Mouse (Mus musculus) midbrain, embryonic 16.5 days (tissue): Measurements from ENCODE around the gene Map3k21. TPM values are rescaled to one million over a fixed set of nuclear protein-coding genes. Genes with fewer than 3 reads are reported as not detected.

Experiments
- ATAC-seq: fragments of 200-750 bp; cut with Nextera tagmentation; 2 replicates; pipeline ENCODE4 v1.8.0; 2017; ENCODE audit warnings: moderate TSS enrichment
- H3K27ac ChIP-seq: fragments of 300-500 bp; sonication (generic); 2 replicates; pipeline ENCODE4 v1.5.1; 2014; ENCODE audit warnings: mild to moderate bottlenecking, low read length, mixed read lengths
- H3K27me3 ChIP-seq: fragments of 300-500 bp; sonication (generic); 2 replicates; pipeline ENCODE4 v1.6.1; 2014; ENCODE audit warnings: low read depth, low read length, mixed read lengths; ENCODE audit not compliant: control insufficient read depth, insufficient read depth
- H3K36me3 ChIP-seq: fragments of 300-500 bp; sonication (generic); 2 replicates; pipeline ENCODE4 v1.6.1; 2014; ENCODE audit warnings: mild to moderate bottlenecking, low read length, moderate library complexity, mixed read lengths; ENCODE audit not compliant: control insufficient read depth, insufficient read depth
- H3K4me1 ChIP-seq: fragments of 300-500 bp; sonication (generic); 2 replicates; pipeline ENCODE4 v1.6.1; 2014; ENCODE audit warnings: mild to moderate bottlenecking, low read length, mixed read lengths; ENCODE audit not compliant: control insufficient read depth, insufficient read depth
- H3K4me2 ChIP-seq: fragments of 300-500 bp; sonication (generic); 2 replicates; pipeline ENCODE4 v1.6.1; 2014; ENCODE audit warnings: mild to moderate bottlenecking, low read length, mixed read lengths
- H3K4me3 ChIP-seq: fragments of 300-500 bp; sonication (generic); 2 replicates; pipeline ENCODE4 v1.5.1; 2014; ENCODE audit warnings: low read depth, mild to moderate bottlenecking, low read length, moderate library complexity, mixed read lengths
- H3K9ac ChIP-seq: fragments of 300-500 bp; sonication (generic); 2 replicates; pipeline ENCODE4 v1.6.1; 2014; ENCODE audit warnings: low read depth, low read length, mixed read lengths
- H3K9me3 ChIP-seq: fragments of 300-500 bp; sonication (generic); replicated peaks from 2 replicates; pipeline ENCODE4 v1.6.1; 2014; ENCODE audit warnings: mild to moderate bottlenecking, low read length, mixed read lengths; ENCODE audit not compliant: control insufficient read depth, poor library complexity, severe bottlenecking
- WGBS: fragments of 180-500 bp; shearing (Covaris S2); extraction: QIAGEN DNeasy Blood & Tissue Kit; methylation state at CpG from one replicate; pipeline ENCODE4 v1.1.7; 2014; 5-methylcytosine and 5-hydroxymethylcytosine counted together
- polyA plus RNA-seq: library from polyadenylated mRNA; unstranded; fragments of >200 nt; fragmentation: Nextera tagmentation; extraction: Ambion mirVana; gene quantifications from 2 replicates; pipeline ENCODE4 v1.2.1, GENCODE M21; 2015

Gene Map3k21
- polyA plus RNA-seq, 1 experiment from 2014 or later = 0.99 TPM

- no peak for ATAC-seq
- peaks cover 21% of the 10 kb centered on the region for H3K4me1 ChIP-seq
- H3K9ac ChIP-seq = no peak overlapping the region
- no peak overlapping the region for H3K27ac ChIP-seq
- no peak overlapping the region for H3K4me3 ChIP-seq
- H3K9me3 ChIP-seq = no peaks in the 10 kb centered on the region
- H3K36me3 ChIP-seq = no peaks in the 10 kb centered on the region
- peaks cover 9% of the 10 kb centered on the region; the same call in 1 of the 2 replicates for H3K27me3 ChIP-seq
- WGBS = 83% methylated on average over 9 of the region's 9 CpGs
- no peak overlapping the region for H3K4me2 ChIP-seq
These were observed 83.4 kb downstream of the Map3k21 start for GRCm38 (mm10) chr8:125993636-125994035.

- peak within 1 kb of the TSS; percentile 81 for H3K9ac ChIP-seq
- under 1% methylated on average over 72 of the region's 73 CpGs for WGBS
- ATAC-seq = peak; percentile 83
- H3K4me1 ChIP-seq = peaks cover 21% of the 10 kb centered on the region
- no peaks in the 10 kb centered on the region for H3K9me3 ChIP-seq
- H3K36me3 ChIP-seq = no peaks in the 10 kb centered on the region
- peak within 1 kb of the TSS; percentile 79 for H3K4me2 ChIP-seq
- peak within 1 kb of the TSS; percentile 86 for H3K27ac ChIP-seq
- H3K27me3 ChIP-seq = peaks cover 9% of the 10 kb centered on the region; the same call in 1 of the 2 replicates
- H3K4me3 ChIP-seq = peak within 1 kb of the TSS; percentile 73
These were observed 85.1 kb downstream of the Map3k21 start, which contains the start of gene Kcnk1 for GRCm38 (mm10) chr8:125995101-125995986. Kcnk1 (plus strand) TSS chr8:125995170.

- H3K27ac ChIP-seq = peak overlapping the region; percentile 86
- 16% methylated on average over 14 of the region's 14 CpGs for WGBS
- H3K9ac ChIP-seq = peak overlapping the region; percentile 81
- ATAC-seq = 0 out of 2 replicates have a peak, but pooled peaks have one; percentile 19
- peak overlapping the region; percentile 73 for H3K4me3 ChIP-seq
- H3K36me3 ChIP-seq = no peaks in the 10 kb centered on the region
- no peaks in the 10 kb centered on the region for H3K9me3 ChIP-seq
- H3K27me3 ChIP-seq = peaks cover 9% of the 10 kb centered on the region; the same call in 1 of the 2 replicates
- H3K4me1 ChIP-seq = peaks cover 21% of the 10 kb centered on the region
- H3K4me2 ChIP-seq = peak overlapping the region; percentile 79
These were observed 86.0 kb downstream of the Map3k21 start for GRCm38 (mm10) chr8:125996031-125996839.

GRCm38 (mm10) chr8:125996980-125997379, 86.7 kb downstream of the Map3k21 start:
- 27% methylated on average over 6 of the region's 6 CpGs for WGBS
- no peak overlapping the region for H3K27ac ChIP-seq
- H3K36me3 ChIP-seq = no peaks in the 10 kb centered on the region
- no peaks in the 10 kb centered on the region for H3K9me3 ChIP-seq
- H3K4me3 ChIP-seq = peak overlapping the region; percentile 73
- H3K4me2 ChIP-seq = peak overlapping the region; percentile 79
- no peak for ATAC-seq
- peaks cover 21% of the 10 kb centered on the region for H3K4me1 ChIP-seq
- H3K27me3 ChIP-seq = peaks cover 9% of the 10 kb centered on the region; the same call in 1 of the 2 replicates
- H3K9ac ChIP-seq = no peak overlapping the region; the same call in 1 of the 2 replicates

Other genes starting within 250 kb of the Map3k21 start
- gene Map10, start 240.6 kb upstream of the Map3k21 start, polyA plus RNA-seq = 6.5 and 8.6 TPM in 2 replicates
- 32.2 and 32.8 TPM in 2 replicates for gene Ntpcr, start 180.5 kb upstream of the Map3k21 start, polyA plus RNA-seq
- gene Pcnx2, start 12.1 kb upstream of the Map3k21 start, polyA plus RNA-seq = 6.3 and 6.4 TPM in 2 replicates
- 20.7 and 21.4 TPM in 2 replicates for gene Kcnk1, start 84.7 kb downstream of the Map3k21 start, polyA plus RNA-seq